Mouse (Mus musculus): ENCODE results near the gene Oxsr1.
"Not testable (repeated sequence)": the region's sequence is repeated elsewhere in the genome, so short reads cannot be mapped to it uniquely, and the experiment has no call there.

Oxsr1 gene

GRCm38 (mm10) chr9:119266121-119266395 is 56.2 kb downstream of the Oxsr1 start:
- CTCF ChIA-PET = not testable (repeated sequence)
- POLR2A ChIA-PET = interaction anchor here in 2 of 4 experiments (0.7 to 1.5 kb wide), 3 partner anchors 10 to 57 kb away, joined by 3 read pairs; no protein-coding TSS in a partner anchor

- POLR2A ChIA-PET = interaction anchor here in 1 of 4 experiments (0.7 to 1.6 kb wide), 4 partner anchors 9 to 40 kb away, joined by 3 read pairs; no protein-coding TSS in a partner anchor
- CTCF ChIA-PET = not testable (repeated sequence)
These were observed 56.7 kb downstream of the Oxsr1 start for GRCm38 (mm10) chr9:119265373-119266120.

- ChIA-PET CTCF (interaction anchor here in 1 of 4 experiments (1.1 kb wide), 1 partner anchor 89 kb away, joined by 3 read pairs; no protein-coding TSS in a partner anchor), POLR2A (interaction anchor here in 2 of 4 experiments (0.9 to 1.5 kb wide), 4 partner anchors 8 to 17 kb away, joined by 3 to 4 read pairs (median 3); no protein-coding TSS in a partner anchor)
These were observed 59.2 kb downstream of the Oxsr1 start for GRCm38 (mm10) chr9:119263067-119263466.

GRCm38 (mm10) chr9:119260825-119261224 is 61.4 kb downstream of the Oxsr1 start:
- ChIA-PET POLR2A (interaction anchor here in 1 of 4 experiments (0.7 to 2.1 kb wide), 4 partner anchors 9 to 149 kb away, joined by 3 to 6 read pairs (median 4); no protein-coding TSS in a partner anchor), CTCF (no interaction called here)

- ChIA-PET POLR2A (interaction anchor here in 2 of 4 experiments (1.1 to 1.7 kb wide), 4 partner anchors 11 to 62 kb away, joined by 3 to 5 read pairs (median 4); no protein-coding TSS in a partner anchor), CTCF (no interaction called here)
These were observed 63.4 kb downstream of the Oxsr1 start for GRCm38 (mm10) chr9:119258785-119259184.

- ChIA-PET POLR2A (interaction anchor here in 2 of 4 experiments (1.5 to 1.7 kb wide), 3 partner anchors 12 to 63 kb away, joined by 4 to 5 read pairs (median 4); no protein-coding TSS in a partner anchor), CTCF (interaction anchor here in 1 of 4 experiments (0.9 kb wide), 1 partner anchor 13 kb away, joined by 3 read pairs; no protein-coding TSS in a partner anchor)
These were observed 64.1 kb downstream of the Oxsr1 start for GRCm38 (mm10) chr9:119258128-119258527.

GRCm38 (mm10) chr9:119256161-119256560 is 66.1 kb downstream of the Oxsr1 start:
- CTCF ChIA-PET = interaction anchor here in 2 of 4 experiments (0.7 kb wide), 2 partner anchors 117 to 686 kb away, joined by 3 read pairs; no protein-coding TSS in a partner anchor
- POLR2A ChIA-PET = interaction anchor here in 1 of 4 experiments (1.1 to 1.4 kb wide), 2 partner anchors 9 to 11 kb away, joined by 3 to 4 read pairs; no protein-coding TSS in a partner anchor

GRCm38 (mm10) chr9:119255096-119255495 is 67.1 kb downstream of the Oxsr1 start:
- POLR2A ChIA-PET = interaction anchor here in 1 of 4 experiments (0.8 to 1.2 kb wide), 5 partner anchors 8 to 109 kb away, joined by 3 to 6 read pairs (median 4); no protein-coding TSS in a partner anchor
- CTCF ChIA-PET = interaction anchor here in 1 of 4 experiments (0.6 kb wide), 1 partner anchor 1025 kb away, joined by 4 read pairs; no protein-coding TSS in a partner anchor

GRCm38 (mm10) chr9:119254187-119254586 is 68.0 kb downstream of the Oxsr1 start:
- ChIA-PET CTCF (interaction anchor here in 2 of 4 experiments (0.6 kb wide), 2 partner anchors 97 to 839 kb away, joined by 3 to 8 read pairs; no protein-coding TSS in a partner anchor), POLR2A (no interaction called here)

- CTCF ChIA-PET = interaction anchor here in 1 of 4 experiments (0.7 kb wide), 1 partner anchor 56 kb away, joined by 3 read pairs; no protein-coding TSS in a partner anchor
- POLR2A ChIA-PET = interaction anchor here in 2 of 4 experiments (0.8 to 2.3 kb wide), 2 partner anchors 14 to 73 kb away, joined by 3 to 7 read pairs; no protein-coding TSS in a partner anchor
These were observed 74.2 kb downstream of the Oxsr1 start for GRCm38 (mm10) chr9:119247996-119248395.

- POLR2A ChIA-PET = interaction anchor here in 1 of 4 experiments (1.1 to 1.7 kb wide), 4 partner anchors 8 to 74 kb away, joined by 3 to 5 read pairs (median 3); no protein-coding TSS in a partner anchor
These were observed 75.4 kb downstream of the Oxsr1 start for GRCm38 (mm10) chr9:119246826-119247225.

GRCm38 (mm10) chr9:119243981-119244380 is 78.2 kb downstream of the Oxsr1 start:
- CTCF ChIA-PET = no interaction called here
- POLR2A ChIA-PET = interaction anchor here in 2 of 4 experiments (0.6 to 1.7 kb wide), 2 partner anchors 54 to 77 kb away, joined by 3 read pairs; no protein-coding TSS in a partner anchor

More at GRCm38 (mm10) chr9:119246826-119247225, 75.4 kb downstream of the Oxsr1 start:
- CTCF ChIA-PET = interaction anchor here in 1 of 4 experiments (0.5 to 0.6 kb wide), 2 partner anchors 105 to 891 kb away, joined by 4 to 6 read pairs; no protein-coding TSS in a partner anchor

GRCm38 (mm10) chr9:119241169-119241865 is 80.9 kb downstream of the Oxsr1 start:
- POLR2A ChIA-PET = interaction anchor here in 2 of 4 experiments (0.7 to 1.3 kb wide), 3 partner anchors 10 to 144 kb away, joined by 3 to 6 read pairs (median 3); no protein-coding TSS in a partner anchor
- CTCF ChIA-PET = interaction anchor here in 1 of 4 experiments (1.7 kb wide), 1 partner anchor 85 kb away, joined by 3 read pairs; the partner anchor contains the start of gene Acaa1b

- CTCF ChIA-PET = no interaction called here
- POLR2A ChIA-PET = interaction anchor here in 1 of 4 experiments (0.7 kb wide), 1 partner anchor 143 kb away, joined by 3 read pairs; no protein-coding TSS in a partner anchor
These were observed 81.8 kb downstream of the Oxsr1 start for GRCm38 (mm10) chr9:119240286-119240997.

- CTCF ChIA-PET = interaction anchor here in 1 of 4 experiments (0.6 kb wide), 1 partner anchor 408 kb away, joined by 4 read pairs; no protein-coding TSS in a partner anchor
- POLR2A ChIA-PET = no interaction called here
These were observed 83.0 kb downstream of the Oxsr1 start for GRCm38 (mm10) chr9:119239274-119239673.

- POLR2A ChIA-PET = no interaction called here
- CTCF ChIA-PET = no interaction called here
These were observed 83.4 kb downstream of the Oxsr1 start for GRCm38 (mm10) chr9:119238796-119239195.

- CTCF ChIA-PET = no interaction called here
- POLR2A ChIA-PET = no interaction called here
These were observed 90.7 kb downstream of the Oxsr1 start for GRCm38 (mm10) chr9:119231552-119231951.

- ChIA-PET CTCF (no interaction called here), POLR2A (no interaction called here)
These were observed 91.4 kb downstream of the Oxsr1 start for GRCm38 (mm10) chr9:119230829-119231228.
